Mouse (Mus musculus) stomach, postnatal 0 days (tissue): ENCODE measurements around the gene Nphp3.

Experiments
- CTCF ChIP-seq: IDR thresholded peaks from 2 replicates; pipeline ENCODE4 v1.5.1; 2016; ENCODE audit warnings: antibody characterized with exemption, low read depth, mild to moderate bottlenecking, moderate library complexity
- EP300 ChIP-seq: optimal IDR thresholded peaks from 2 replicates; pipeline ENCODE3; 2016; ENCODE audit warnings: antibody characterized with exemption

GRCm38 (mm10) chr9:104002913-104003330 lies 578 bp downstream of the Nphp3 start:
- TF ChIP-seq CTCF = peak; percentile 76
- TF ChIP-seq EP300 = no peak
